Mouse (Mus musculus): ENCODE data around the gene Ctcf. TPM values are rescaled to one million over a fixed set of nuclear protein-coding genes. Genes with fewer than 3 reads are reported as not detected.

Ctcf gene
- polyA plus RNA-seq, 1 experiment, result 17.9 TPM

GRCm38 (mm10) chr8:105714139-105714538 lies 77.8 kb downstream of the Ctcf start:
- H3K4me3 ChIP-seq (replicated peaks; ENCODE audit: extremely low read depth, low read depth, low read length), result no peak overlapping the region
- 0 out of 2 replicates have a peak, but pooled peaks cover 2% of the 10 kb centered on the region for H3K4me1 ChIP-seq (ENCODE audit: control insufficient read depth, insufficient read depth, low read length)
- DNase-seq, result peak; percentile 87
- 2% methylated on average over 3 of the region's 3 CpGs for WGBS
- TF ChIP-seq CTCF (IDR thresholded peaks at IDR 0.05; ENCODE audit: insufficient read depth, low read length) (peak; percentile 87), POLR2A (IDR thresholded peaks at IDR 0.05; ENCODE audit: borderline replicate concordance, extremely low read depth, low read depth, low read length) (no peak)

- no peak for TF ChIP-seq POLR2A (IDR thresholded peaks at IDR 0.05; ENCODE audit: borderline replicate concordance, extremely low read depth, low read depth, low read length)
- TF ChIP-seq CTCF (IDR thresholded peaks at IDR 0.05; ENCODE audit: insufficient read depth, low read length), result no peak
- DNase-seq, result no peak
- Histone ChIP-seq H3K4me1 (ENCODE audit: control insufficient read depth, insufficient read depth, low read length) (peaks cover 6% of the 10 kb centered on the region), H3K4me3 (replicated peaks; ENCODE audit: extremely low read depth, low read depth, low read length) (no peak overlapping the region)
- 24% methylated on average over 6 of the region's 6 CpGs for WGBS
These were observed 78.7 kb downstream of the Ctcf start for GRCm38 (mm10) chr8:105715042-105715441.

GRCm38 (mm10) chr8:105716302-105716945 lies 80.1 kb downstream of the Ctcf start:
- 92% methylated on average over 15 of the region's 15 CpGs for WGBS

GRCm38 (mm10) chr8:105719637-105720036 lies 83.3 kb downstream of the Ctcf start:
- TF ChIP-seq CTCF (IDR thresholded peaks at IDR 0.05; ENCODE audit: insufficient read depth, low read length) (no peak), POLR2A (IDR thresholded peaks at IDR 0.05; ENCODE audit: borderline replicate concordance, extremely low read depth, low read depth, low read length) (no peak)
- no peak for DNase-seq
- peaks cover 7% of the 10 kb centered on the region for H3K4me1 ChIP-seq (ENCODE audit: control insufficient read depth, insufficient read depth, low read length)
- no peak overlapping the region for H3K4me3 ChIP-seq (replicated peaks; ENCODE audit: extremely low read depth, low read depth, low read length)
- 56% methylated on average over 4 of the region's 4 CpGs for WGBS

More at GRCm38 (mm10) chr8:105716302-105716945, 80.1 kb downstream of the Ctcf start:
- no peak for DNase-seq
- H3K4me3 ChIP-seq (replicated peaks; ENCODE audit: extremely low read depth, low read depth, low read length), result no peak overlapping the region
- H3K4me1 ChIP-seq (ENCODE audit: control insufficient read depth, insufficient read depth, low read length), result peaks cover 7% of the 10 kb centered on the region
- no peak for TF ChIP-seq CTCF (IDR thresholded peaks at IDR 0.05; ENCODE audit: insufficient read depth, low read length)
- no peak for TF ChIP-seq POLR2A (IDR thresholded peaks at IDR 0.05; ENCODE audit: borderline replicate concordance, extremely low read depth, low read depth, low read length)

GRCm38 (mm10) chr8:105722861-105723260 lies 86.5 kb downstream of the Ctcf start:
- Histone ChIP-seq H3K4me1 (ENCODE audit: control insufficient read depth, insufficient read depth, low read length) (peaks cover 9% of the 10 kb centered on the region), H3K4me3 (replicated peaks; ENCODE audit: extremely low read depth, low read depth, low read length) (no peak overlapping the region)
- TF ChIP-seq CTCF (IDR thresholded peaks at IDR 0.05; ENCODE audit: insufficient read depth, low read length) (no peak), POLR2A (IDR thresholded peaks at IDR 0.05; ENCODE audit: borderline replicate concordance, extremely low read depth, low read depth, low read length) (no peak)
- 71% methylated on average over 9 of the region's 9 CpGs for WGBS
- no peak for DNase-seq

- 77% methylated on average over 5 of the region's 5 CpGs for WGBS
- DNase-seq, result no peak
- Histone ChIP-seq H3K4me1 (ENCODE audit: control insufficient read depth, insufficient read depth, low read length) (peaks cover 7% of the 10 kb centered on the region), H3K4me3 (replicated peaks; ENCODE audit: extremely low read depth, low read depth, low read length) (no peak overlapping the region)
- TF ChIP-seq CTCF (IDR thresholded peaks at IDR 0.05; ENCODE audit: insufficient read depth, low read length) (no peak), POLR2A (IDR thresholded peaks at IDR 0.05; ENCODE audit: borderline replicate concordance, extremely low read depth, low read depth, low read length) (no peak)
These were observed 89.4 kb downstream of the Ctcf start for GRCm38 (mm10) chr8:105725726-105726125.

GRCm38 (mm10) chr8:105727397-105728124 lies 91.2 kb downstream of the Ctcf start:
- Histone ChIP-seq H3K4me1 (ENCODE audit: control insufficient read depth, insufficient read depth, low read length) (peaks cover 7% of the 10 kb centered on the region), H3K4me3 (replicated peaks; ENCODE audit: extremely low read depth, low read depth, low read length) (peak overlapping the region; percentile 45)
- DNase-seq, result peak; percentile 34
- WGBS, result 48% methylated on average over 18 of the region's 18 CpGs
- TF ChIP-seq POLR2A (IDR thresholded peaks at IDR 0.05; ENCODE audit: borderline replicate concordance, extremely low read depth, low read depth, low read length) (peak; percentile 44; the same call in 1 of the 2 replicates), CTCF (IDR thresholded peaks at IDR 0.05; ENCODE audit: insufficient read depth, low read length) (no peak)

- Histone ChIP-seq H3K4me3 (replicated peaks; ENCODE audit: extremely low read depth, low read depth, low read length) (no peak overlapping the region), H3K4me1 (ENCODE audit: control insufficient read depth, insufficient read depth, low read length) (peaks cover 4% of the 10 kb centered on the region)
- TF ChIP-seq POLR2A (IDR thresholded peaks at IDR 0.05; ENCODE audit: borderline replicate concordance, extremely low read depth, low read depth, low read length), result no peak
- no peak for TF ChIP-seq CTCF (IDR thresholded peaks at IDR 0.05; ENCODE audit: insufficient read depth, low read length)
- WGBS, result 91% methylated on average over 5 of the region's 5 CpGs
- no peak for DNase-seq
These were observed 95.8 kb downstream of the Ctcf start for GRCm38 (mm10) chr8:105732186-105732585.

Other genes starting within 250 kb of the Ctcf start
- gene Kctd19, start 223.1 kb upstream of the Ctcf start, polyA plus RNA-seq (2012; rRNA removed), result 0.27 and 0.32 TPM in 2 replicates
- 5.5 and 7.5 TPM in 2 replicates for gene Lrrc36, start 223.0 kb upstream of the Ctcf start, polyA plus RNA-seq (2012; rRNA removed)
- 785 and 816 TPM in 2 replicates for gene Tppp3, start 165.0 kb upstream of the Ctcf start, polyA plus RNA-seq (2012; rRNA removed)
- 130 and 133 TPM in 2 replicates for gene Zdhhc1, start 139.7 kb upstream of the Ctcf start, polyA plus RNA-seq (2012; rRNA removed)
- 2.1 and 4.8 TPM in 2 replicates for gene Hsd11b2, start 117.8 kb upstream of the Ctcf start, polyA plus RNA-seq (2012; rRNA removed)
- 101 and 121 TPM in 2 replicates for gene Atp6v0d1, start 70.5 kb upstream of the Ctcf start, polyA plus RNA-seq (2012; rRNA removed)
- gene Ripor1, start 31.3 kb upstream of the Ctcf start, polyA plus RNA-seq (2012; rRNA removed), result 71.7 and 74.9 TPM in 2 replicates
- gene Agrp, start 825 bp downstream of the Ctcf start, polyA plus RNA-seq (2012; rRNA removed), result 1.7 TPM in 2 replicates
- gene Carmil2, start 49.7 kb downstream of the Ctcf start, polyA plus RNA-seq (2012; rRNA removed), result 3.8 and 4.9 TPM in 2 replicates
- gene Acd, start 64.5 kb downstream of the Ctcf start, polyA plus RNA-seq (2012; rRNA removed), result 33.8 and 37.8 TPM in 2 replicates
- gene Pard6a, start 64.6 kb downstream of the Ctcf start, polyA plus RNA-seq (2012; rRNA removed), result 14.1 and 14.5 TPM in 2 replicates
- gene 4933405L10Rik, start 71.1 kb downstream of the Ctcf start, polyA plus RNA-seq (2012; rRNA removed), result not detected in 2 replicates
- 9.6 and 9.9 TPM in 2 replicates for gene Enkd1, start 71.6 kb downstream of the Ctcf start, polyA plus RNA-seq (2012; rRNA removed)
- gene Gfod2, start 122.1 kb downstream of the Ctcf start, polyA plus RNA-seq (2012; rRNA removed), result 12.2 and 14.8 TPM in 2 replicates
- 25.8 and 28.5 TPM in 2 replicates for gene Ranbp10, start 190.8 kb downstream of the Ctcf start, polyA plus RNA-seq (2012; rRNA removed)
- 1.0 and 2.2 TPM in 2 replicates for gene Tsnaxip1, start 191.2 kb downstream of the Ctcf start, polyA plus RNA-seq (2012; rRNA removed)
- gene Cenpt, start 216.7 kb downstream of the Ctcf start, polyA plus RNA-seq (2012; rRNA removed), result 12.0 and 17.4 TPM in 2 replicates
- gene Thap11, start 218.6 kb downstream of the Ctcf start, polyA plus RNA-seq (2012; rRNA removed), result 54.9 and 60.8 TPM in 2 replicates
- 17.9 and 27.0 TPM in 2 replicates for gene Nutf2, start 224.0 kb downstream of the Ctcf start, polyA plus RNA-seq (2012; rRNA removed)
- gene Edc4, start 244.3 kb downstream of the Ctcf start, polyA plus RNA-seq (2012; rRNA removed), result 78.8 and 90.9 TPM in 2 replicates